In the genomic region with DNA sequence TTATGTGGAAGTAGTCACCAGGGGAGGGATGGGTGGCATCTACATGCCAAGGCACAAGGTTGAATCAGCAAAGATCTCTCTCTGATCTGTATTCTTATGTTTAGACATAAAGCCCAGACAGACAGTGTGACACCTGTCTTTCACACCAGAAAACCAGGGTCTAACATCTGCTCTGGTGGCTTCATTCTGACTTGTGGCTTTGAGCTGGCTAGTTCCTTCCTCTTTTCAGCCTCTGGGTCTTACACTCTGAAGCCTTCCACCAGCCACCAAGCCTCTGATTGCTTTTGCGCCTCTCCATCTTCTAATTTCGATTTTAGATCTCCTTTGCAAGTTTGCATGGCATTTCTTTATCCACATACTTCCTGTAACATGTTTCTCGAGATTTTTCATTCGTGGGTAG, we compare ENCODE assay signal across 11 mouse cellular contexts.
DNase-seq lines count a peak whose midpoint lies in the region; ATAC-seq lines count a peak whose summit lies in the region.
"Had no signal": no experiment of that assay in that cellular context is flagged by ENCODE, and none has a peak within 500 bp of the region (broad histone marks: within the 10 kb centered on the region; RNA-seq: fewer than 3 reads in every experiment).

No protein-coding gene starts in this region.

- 59% methylated on average over 4 of the region's 4 CpGs for WGBS in heart, embryonic 15.5 days
- 86% methylated on average over 4 of the region's 4 CpGs for WGBS in midbrain, embryonic 14.5 days
- 89% methylated on average over 4 of the region's 4 CpGs for WGBS in hindbrain, embryonic 12.5 days
- WGBS in intestine, embryonic 16.5 days: 70% methylated on average over 4 of the region's 4 CpGs

- H3K9ac ChIP-seq in heart, embryonic 15.5 days: no peak overlapping the region
- no peak overlapping the region for H3K9ac ChIP-seq in midbrain, embryonic 14.5 days (replicated peaks; ENCODE audit: low read length)
- H3K9ac ChIP-seq in hindbrain, embryonic 12.5 days: no peak overlapping the region
- no peak overlapping the region for H3K9ac ChIP-seq in intestine, embryonic 16.5 days (ENCODE audit: low read depth, low read length)
- H3K9ac ChIP-seq: limb, embryonic 13.5 days; midbrain, embryonic 13.5 days had no signal

- no peak for ATAC-seq in heart, embryonic 15.5 days (replicated peaks; ENCODE audit: insufficient number of reproducible peaks, insufficient read depth, low FRiP score, low read depth)
- peak; percentile 19 for ATAC-seq in activated CD4-positive, CD25-positive, alpha-beta regulatory T cell, adult 4 months
- ATAC-seq in midbrain, embryonic 14.5 days (ENCODE audit: low FRiP score, low TSS enrichment): no peak
- no peak for ATAC-seq in hindbrain, embryonic 12.5 days (ENCODE audit: low FRiP score)
- ATAC-seq in intestine, embryonic 16.5 days: no peak
- ATAC-seq: midbrain, embryonic 13.5 days had no signal

- DNase-seq in heart, adult 8-10 months (ENCODE audit: low spot score): no peak
- DNase-seq in A20 (ENCODE audit: low read depth, low spot score): peak; percentile 90
- DNase-seq in natural killer cell, adult 2 months (ENCODE audit: low spot score in 2 of 2): peak; percentile 26 to 68
- DNase-seq in midbrain, embryonic 14.5 days: no peak
- DNase-seq: cerebellum, postnatal 14 days had no signal

- no peak overlapping the region for H3K4me2 ChIP-seq in heart, embryonic 15.5 days
- H3K4me2 ChIP-seq in midbrain, embryonic 14.5 days (ENCODE audit: low read length): no peak overlapping the region
- no peak overlapping the region for H3K4me2 ChIP-seq in hindbrain, embryonic 12.5 days (replicated peaks)
- no peak overlapping the region for H3K4me2 ChIP-seq in intestine, embryonic 16.5 days (ENCODE audit: low read depth, low read length)
- H3K4me2 ChIP-seq: limb, embryonic 13.5 days; midbrain, embryonic 13.5 days had no signal

- H3K27ac ChIP-seq in heart, embryonic 15.5 days: peak overlapping the region; percentile 65; the same call in 1 of the 2 replicates
- H3K27ac ChIP-seq in midbrain, embryonic 14.5 days (replicated peaks; ENCODE audit: low read depth, low read length): no peak overlapping the region
- H3K27ac ChIP-seq in hindbrain, embryonic 12.5 days: no peak overlapping the region
- no peak overlapping the region for H3K27ac ChIP-seq in intestine, embryonic 16.5 days (ENCODE audit: low read length)
- H3K27ac ChIP-seq: limb, embryonic 13.5 days; midbrain, embryonic 13.5 days had no signal

- no peaks in the 10 kb centered on the region for H3K36me3 ChIP-seq in heart, embryonic 15.5 days
- H3K36me3 ChIP-seq in midbrain, embryonic 14.5 days (ENCODE audit: control insufficient read depth, insufficient read depth, low read length): no peaks in the 10 kb centered on the region
- H3K36me3 ChIP-seq in hindbrain, embryonic 12.5 days: no peaks in the 10 kb centered on the region
- no peaks in the 10 kb centered on the region for H3K36me3 ChIP-seq in intestine, embryonic 16.5 days (ENCODE audit: control insufficient read depth, insufficient read depth, low read length)
- H3K36me3 ChIP-seq: limb, embryonic 13.5 days; midbrain, embryonic 13.5 days had no signal

- no peak overlapping the region for H3K4me3 ChIP-seq in heart, embryonic 15.5 days
- H3K4me3 ChIP-seq in midbrain, embryonic 14.5 days (replicated peaks; ENCODE audit: low read depth, low read length): no peak overlapping the region
- H3K4me3 ChIP-seq in hindbrain, embryonic 12.5 days: no peak overlapping the region
- no peak overlapping the region for H3K4me3 ChIP-seq in intestine, embryonic 16.5 days (ENCODE audit: low read length)
- H3K4me3 ChIP-seq: limb, embryonic 13.5 days; midbrain, embryonic 13.5 days had no signal

- no peaks in the 10 kb centered on the region for H3K9me3 ChIP-seq in heart, embryonic 15.5 days (replicated peaks)
- no peaks in the 10 kb centered on the region for H3K9me3 ChIP-seq in midbrain, embryonic 14.5 days (ENCODE audit: control insufficient read depth, low read length)
- no peaks in the 10 kb centered on the region for H3K9me3 ChIP-seq in hindbrain, embryonic 12.5 days (replicated peaks)
- no peaks in the 10 kb centered on the region for H3K9me3 ChIP-seq in intestine, embryonic 16.5 days (ENCODE audit: control insufficient read depth, low read length)
- H3K9me3 ChIP-seq: limb, embryonic 13.5 days; midbrain, embryonic 13.5 days had no signal

- H3K27me3 ChIP-seq in heart, embryonic 15.5 days: no peaks in the 10 kb centered on the region
- no peaks in the 10 kb centered on the region for H3K27me3 ChIP-seq in midbrain, embryonic 14.5 days (ENCODE audit: control insufficient read depth, insufficient read depth, low read length)
- no peaks in the 10 kb centered on the region for H3K27me3 ChIP-seq in hindbrain, embryonic 12.5 days
- no peaks in the 10 kb centered on the region for H3K27me3 ChIP-seq in intestine, embryonic 16.5 days (replicated peaks; ENCODE audit: control insufficient read depth, insufficient read depth, low read length)
- H3K27me3 ChIP-seq: limb, embryonic 13.5 days; midbrain, embryonic 13.5 days had no signal

- H3K4me1 ChIP-seq in heart, embryonic 15.5 days (replicated peaks): peaks cover 16% of the 10 kb centered on the region
- no peaks in the 10 kb centered on the region; the same call in 1 of the 2 replicates for H3K4me1 ChIP-seq in midbrain, embryonic 14.5 days (ENCODE audit: control insufficient read depth, insufficient read depth, low read length)
- peaks cover 2% of the 10 kb centered on the region; the same call in 1 of the 2 replicates for H3K4me1 ChIP-seq in hindbrain, embryonic 12.5 days
- H3K4me1 ChIP-seq in intestine, embryonic 16.5 days (ENCODE audit: control insufficient read depth, insufficient read depth, low read length): peaks cover 7% of the 10 kb centered on the region; the same call in 1 of the 2 replicates

Comparison
In these comparisons a context has a peak if more than half of its experiments do, and no peak if none do; other contexts are left out.
1. DNase-seq: peak in A20 (single experiment) and natural killer cell, adult 2 months (2 of 2); none in heart, adult 8-10 months (single experiment) and midbrain, embryonic 14.5 days (single experiment).